Mouse (Mus musculus): Measurements from ENCODE around the gene Nudt16l1.

DNA sequence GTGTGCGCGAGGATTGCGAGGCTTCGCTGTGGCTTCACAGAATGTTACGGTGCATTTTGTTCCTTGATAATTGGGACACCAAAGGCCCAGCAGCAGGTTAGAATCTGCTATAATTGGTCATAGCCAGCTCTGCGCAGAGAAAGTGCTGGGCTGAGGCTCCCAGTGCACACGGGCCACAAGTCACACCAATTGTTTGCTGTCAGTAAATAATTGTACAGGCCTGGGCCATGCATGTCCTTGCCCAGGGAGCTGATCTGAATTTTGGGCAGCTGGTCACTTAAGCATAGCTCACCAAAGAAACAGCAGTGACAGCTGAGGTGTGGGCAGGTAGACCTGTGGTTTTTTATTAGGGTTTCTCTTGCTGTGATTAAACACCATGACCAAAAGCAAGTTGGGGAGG is 10.6 kb upstream of the Nudt16l1 start:
- TF ChIP-seq CTCF (IDR thresholded peaks at IDR 0.05; ENCODE audit: borderline replicate concordance, extremely low read depth, insufficient read depth, insufficient read length) (no peak), POLR2A (IDR thresholded peaks at IDR 0.05; ENCODE audit: borderline replicate concordance, extremely low read depth, insufficient read depth, insufficient read length, poor library complexity, severe bottlenecking) (no peak)

Measured in brain, embryonic 14.5 days (tissue).